Mouse (Mus musculus) hindbrain, postnatal 0 days (tissue): ENCODE measurements at regions not wholly inside any gene's neighbourhood (a gene's known extent, or its start where the extent isn't known, plus 50 kb on each side); places are given as distances from the start of the nearest gene placed in this dataset.

Experiments
- ATAC-seq: fragments of 200-750 bp; cut with Nextera tagmentation; 2 replicates; pipeline ENCODE4 v1.8.0; 2017; ENCODE audit warnings: mild to moderate bottlenecking, moderate TSS enrichment, moderate library complexity
- DNase-seq: peaks from one replicate; pipeline ENCODE4 v3.0.0-alpha.2; 2015; ENCODE audit warnings: low spot score
- H3K27ac ChIP-seq: fragments of 300-500 bp; sonication (generic); 2 replicates; pipeline ENCODE4 v1.5.1; 2014; ENCODE audit warnings: mild to moderate bottlenecking
- H3K27me3 ChIP-seq: fragments of 300-500 bp; sonication (generic); 2 replicates; pipeline ENCODE4 v1.6.1; 2014; ENCODE audit warnings: low read length, mixed read lengths; ENCODE audit not compliant: insufficient read depth
- H3K36me3 ChIP-seq: fragments of 300-500 bp; sonication (generic); 2 replicates; pipeline ENCODE4 v1.6.1; 2014; ENCODE audit warnings: low read length, mixed read lengths; ENCODE audit not compliant: insufficient read depth
- H3K4me1 ChIP-seq: fragments of 300-500 bp; sonication (generic); 2 replicates; pipeline ENCODE4 v1.6.1; 2014; ENCODE audit warnings: antibody characterized with exemption, low read length, mixed read lengths; ENCODE audit not compliant: insufficient read depth
- H3K4me2 ChIP-seq: fragments of 300-500 bp; sonication (generic); 2 replicates; pipeline ENCODE4 v1.6.1; 2014; ENCODE audit warnings: low read depth, mild to moderate bottlenecking, low read length, moderate library complexity, mixed read lengths
- H3K4me3 ChIP-seq: fragments of 300-500 bp; sonication (generic); 2 replicates; pipeline ENCODE4 v1.5.1; 2014; ENCODE audit warnings: low read length
- H3K9ac ChIP-seq: fragments of 300-500 bp; sonication (generic); replicated peaks from 2 replicates; pipeline ENCODE4 v1.6.1; 2014; ENCODE audit warnings: mild to moderate bottlenecking, low read length, moderate library complexity, mixed read lengths
- H3K9me3 ChIP-seq: fragments of 300-500 bp; sonication (generic); 2 replicates; pipeline ENCODE4 v1.6.1; 2016; ENCODE audit warnings: low read length, mixed read lengths
- CTCF ChIP-seq: IDR thresholded peaks from 2 replicates; pipeline ENCODE4 v1.5.1; 2016; ENCODE audit warnings: antibody characterized with exemption, control low read depth, low read depth
- WGBS: fragments of 180-500 bp; shearing (Covaris S2); extraction: QIAGEN DNeasy Blood & Tissue Kit; methylation state at CpG from one replicate; pipeline ENCODE4 v1.1.7; 2014; 5-methylcytosine and 5-hydroxymethylcytosine counted together

- H3K27ac ChIP-seq = no peak overlapping the region
- H3K4me2 ChIP-seq = no peak overlapping the region
- 89% methylated on average over 4 of the region's 4 CpGs for WGBS
- no peak overlapping the region for H3K4me3 ChIP-seq
- H3K36me3 ChIP-seq = no peaks in the 10 kb centered on the region
- DNase-seq (no peak), ATAC-seq (no peak)
- TF ChIP-seq CTCF = no peak
- H3K9me3 ChIP-seq = no peaks in the 10 kb centered on the region
- H3K27me3 ChIP-seq = no peaks in the 10 kb centered on the region
- H3K9ac ChIP-seq = no peak overlapping the region
- H3K4me1 ChIP-seq = no peaks in the 10 kb centered on the region
These were observed 330.3 kb upstream of the Tmc3 start for GRCm38 (mm10) chr7:83254411-83254810.

DNA sequence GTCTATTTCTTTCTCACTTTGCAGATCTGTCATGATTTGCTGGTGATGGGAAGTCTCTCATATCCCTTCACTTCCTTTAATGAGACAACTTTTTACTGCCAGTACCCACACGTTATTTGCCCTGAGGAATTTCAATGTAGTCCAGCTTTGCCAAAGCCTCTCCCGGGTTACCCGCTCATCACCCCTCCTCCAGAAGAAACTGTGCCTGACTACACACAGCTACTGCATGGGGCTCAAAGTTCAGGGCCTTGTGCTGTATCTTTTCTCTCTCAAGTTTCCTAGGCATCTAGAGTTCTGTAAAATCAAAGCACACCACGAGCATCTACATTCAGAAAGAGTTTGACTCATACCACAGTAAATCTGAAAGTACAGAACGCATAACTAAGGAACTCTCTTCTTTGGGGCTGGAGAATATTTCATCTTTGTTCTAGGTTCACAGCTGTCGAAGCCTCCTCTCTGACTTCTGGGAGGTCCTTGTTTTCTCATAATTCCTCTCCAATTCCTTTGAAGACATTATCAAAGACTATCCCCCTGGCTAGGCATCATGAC lies 328.4 kb upstream of the Tmc3 start:
- WGBS = 79% methylated on average over 6 of the region's 6 CpGs
- Histone ChIP-seq H3K27me3 (no peaks in the 10 kb centered on the region), H3K9me3 (no peaks in the 10 kb centered on the region), H3K4me2 (no peak overlapping the region), H3K4me3 (no peak overlapping the region), H3K9ac (no peak overlapping the region), H3K36me3 (no peaks in the 10 kb centered on the region), H3K27ac (no peak overlapping the region), H3K4me1 (no peaks in the 10 kb centered on the region)
- no peak for TF ChIP-seq CTCF
- ATAC-seq (no peak), DNase-seq (no peak)

DNA sequence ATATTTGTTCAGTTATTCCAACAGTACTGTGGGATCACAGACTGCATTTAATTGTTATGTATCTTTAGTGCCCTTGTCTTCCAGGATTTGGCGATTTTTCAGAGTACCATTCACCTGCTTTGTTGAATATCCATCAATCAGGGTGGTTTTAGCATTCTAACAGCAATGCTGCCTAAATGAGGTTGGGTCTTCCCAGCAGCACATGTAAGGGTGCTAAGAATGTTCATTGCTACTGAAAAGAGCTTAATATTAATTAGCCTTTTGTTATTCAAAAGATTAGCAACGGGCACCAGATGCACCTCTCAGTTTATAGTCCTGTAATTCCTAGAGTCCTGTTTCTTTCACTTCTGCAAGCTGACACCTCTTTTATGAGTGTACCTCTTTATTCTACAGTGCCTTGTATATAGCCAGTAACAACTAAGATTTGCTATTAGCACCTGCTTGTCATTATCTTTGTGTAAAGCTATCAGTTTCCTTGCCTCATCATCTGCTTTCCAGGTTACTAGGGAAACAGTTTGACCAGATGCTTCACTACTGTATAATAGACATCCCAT lies 326.3 kb upstream of the Tmc3 start:
- no peak overlapping the region for H3K27ac ChIP-seq
- 48% methylated on average over 2 of the region's 2 CpGs for WGBS
- no peaks in the 10 kb centered on the region for H3K27me3 ChIP-seq
- no peak overlapping the region for H3K4me2 ChIP-seq
- no peak overlapping the region for H3K4me3 ChIP-seq
- H3K9ac ChIP-seq = no peak overlapping the region
- no peak for TF ChIP-seq CTCF
- no peaks in the 10 kb centered on the region for H3K36me3 ChIP-seq
- ATAC-seq (no peak), DNase-seq (peak; percentile 3)
- H3K9me3 ChIP-seq = no peaks in the 10 kb centered on the region
- H3K4me1 ChIP-seq = no peaks in the 10 kb centered on the region

GRCm38 (mm10) chr7:83261489-83261888 lies 323.2 kb upstream of the Tmc3 start:
- TF ChIP-seq CTCF = no peak
- peaks cover 5% of the 10 kb centered on the region; the same call in 1 of the 2 replicates for H3K9me3 ChIP-seq
- no peak overlapping the region for H3K27ac ChIP-seq
- no peaks in the 10 kb centered on the region for H3K36me3 ChIP-seq
- H3K4me1 ChIP-seq = no peaks in the 10 kb centered on the region
- ATAC-seq = no peak
- no peak for DNase-seq
- H3K9ac ChIP-seq = no peak overlapping the region
- no peak overlapping the region for H3K4me2 ChIP-seq
- no peaks in the 10 kb centered on the region for H3K27me3 ChIP-seq
- H3K4me3 ChIP-seq = no peak overlapping the region

DNA sequence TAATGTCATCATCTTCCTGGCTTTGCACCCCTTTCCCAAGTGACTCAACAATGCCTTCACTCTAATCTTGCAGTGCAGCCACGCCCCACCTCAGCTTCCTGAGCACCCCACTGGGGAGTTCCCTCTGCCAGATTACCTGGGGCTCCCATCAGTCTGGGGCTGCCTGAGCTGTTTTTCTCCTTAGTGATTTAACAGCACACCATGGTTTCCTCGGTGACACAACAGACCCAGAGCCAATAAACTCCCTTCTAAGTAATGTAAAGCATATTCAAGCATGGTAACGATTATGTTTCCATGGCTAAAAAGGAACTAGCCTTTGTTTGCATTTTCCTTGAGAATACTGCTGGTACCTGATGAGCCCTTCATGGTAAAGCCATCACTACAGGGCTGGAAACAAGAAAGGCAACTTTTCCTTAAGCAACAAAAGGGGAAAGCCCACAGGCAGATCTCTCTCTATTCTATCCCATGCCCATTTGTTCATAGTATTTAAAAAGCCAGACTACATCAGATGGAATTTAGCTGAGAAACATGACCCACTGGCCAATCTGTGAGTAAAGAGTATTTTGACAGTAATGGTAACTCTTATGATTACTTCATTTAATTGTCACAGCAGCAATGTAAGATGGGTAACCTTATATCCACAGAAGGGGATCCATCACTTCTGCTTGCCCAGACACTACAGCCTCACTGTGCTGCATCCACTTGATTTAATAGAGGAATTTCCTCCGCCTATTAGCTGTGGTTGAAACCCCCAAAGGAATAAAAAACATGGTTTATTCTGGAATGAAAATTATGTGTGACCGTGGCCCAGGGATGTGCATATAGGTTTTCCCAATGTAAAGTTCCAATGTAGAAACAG lies 294.6 kb upstream of the Tmc3 start:
- DNase-seq (no peak), ATAC-seq (no peak)
- WGBS = 41% methylated on average over 5 of the region's 5 CpGs

DNA sequence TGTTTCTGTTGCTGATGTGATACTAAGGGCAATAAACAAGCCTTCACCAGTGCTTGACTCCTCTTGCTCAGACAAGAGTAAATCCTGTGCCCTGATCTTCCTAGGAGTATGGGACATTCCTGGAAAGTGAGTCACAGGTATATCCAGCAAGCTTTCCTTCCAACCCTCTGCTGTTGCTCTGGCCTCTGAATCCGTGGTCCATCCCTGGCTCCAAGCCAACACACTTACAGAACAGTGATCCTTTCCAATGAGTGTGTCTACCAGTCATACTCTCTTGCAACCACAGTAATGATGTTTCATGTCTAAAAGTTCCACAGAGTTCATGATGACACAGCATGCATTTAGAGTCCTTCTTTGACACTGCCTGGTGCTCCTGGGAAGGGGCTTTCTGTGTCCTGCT lies 277.6 kb upstream of the Tmc3 start:
- H3K4me3 ChIP-seq = no peak overlapping the region
- H3K9me3 ChIP-seq = no peaks in the 10 kb centered on the region
- DNase-seq = no peak
- WGBS = 39% methylated on average over 1 of the region's 1 CpGs
- no peaks in the 10 kb centered on the region for H3K36me3 ChIP-seq
- no peaks in the 10 kb centered on the region for H3K4me1 ChIP-seq
- H3K4me2 ChIP-seq = no peak overlapping the region
- no peak for ATAC-seq
- no peak overlapping the region for H3K27ac ChIP-seq
- TF ChIP-seq CTCF = no peak
- H3K9ac ChIP-seq = no peak overlapping the region
- H3K27me3 ChIP-seq = no peaks in the 10 kb centered on the region

More for the DNA sequence above, 294.6 kb upstream of the Tmc3 start:
- no peak for TF ChIP-seq CTCF
- H3K9me3 ChIP-seq = no peaks in the 10 kb centered on the region
- H3K4me1 ChIP-seq = no peaks in the 10 kb centered on the region
- H3K9ac ChIP-seq = no peak overlapping the region
- H3K36me3 ChIP-seq = no peaks in the 10 kb centered on the region
- H3K27ac ChIP-seq = no peak overlapping the region
- no peak overlapping the region for H3K4me2 ChIP-seq
- H3K27me3 ChIP-seq = no peaks in the 10 kb centered on the region
- H3K4me3 ChIP-seq = no peak overlapping the region

DNA sequence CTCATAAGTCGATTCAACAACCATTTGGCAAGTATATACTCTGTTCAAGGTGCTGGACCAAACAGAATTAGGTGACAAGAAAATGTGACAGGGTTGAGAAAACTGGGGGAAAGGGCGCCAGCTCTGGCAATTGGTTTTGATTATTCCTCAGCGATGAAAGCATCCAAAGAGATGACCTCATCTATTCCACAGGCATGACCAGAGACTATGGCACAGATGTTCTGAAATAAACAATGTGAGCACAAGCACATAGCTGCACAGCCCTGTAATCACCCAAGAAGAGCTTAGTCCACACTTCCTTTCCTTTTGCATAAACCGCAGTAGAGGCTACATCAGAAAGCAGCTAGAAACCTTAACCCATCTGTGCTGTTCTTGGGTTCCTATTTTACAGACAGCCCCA lies 272.6 kb upstream of the Tmc3 start:
- ATAC-seq (no peak), DNase-seq (no peak)
- 74% methylated on average over 4 of the region's 4 CpGs for WGBS
- Histone ChIP-seq H3K4me1 (no peaks in the 10 kb centered on the region), H3K36me3 (no peaks in the 10 kb centered on the region), H3K9ac (no peak overlapping the region), H3K9me3 (no peaks in the 10 kb centered on the region), H3K27ac (no peak overlapping the region), H3K27me3 (no peaks in the 10 kb centered on the region), H3K4me2 (no peak overlapping the region), H3K4me3 (no peak overlapping the region)
- no peak for TF ChIP-seq CTCF
